Mouse (Mus musculus) T-helper 17 cell (primary cell): ENCODE measurements around the gene Il18.

ENCODE experiments used
- in situ Hi-C, 2 experiments: fragments of 300-600 bp; cut with MboI, MseI; formaldehyde crosslinking; loops; 1 replicate in 1 of 2; 2 replicates in 1 of 2; pipeline ENCODE4 v1.15.1; 2025; ENCODE audit warnings: high pct_unique_total_duplicates in 2 of 2

Gene Il18

DNA sequence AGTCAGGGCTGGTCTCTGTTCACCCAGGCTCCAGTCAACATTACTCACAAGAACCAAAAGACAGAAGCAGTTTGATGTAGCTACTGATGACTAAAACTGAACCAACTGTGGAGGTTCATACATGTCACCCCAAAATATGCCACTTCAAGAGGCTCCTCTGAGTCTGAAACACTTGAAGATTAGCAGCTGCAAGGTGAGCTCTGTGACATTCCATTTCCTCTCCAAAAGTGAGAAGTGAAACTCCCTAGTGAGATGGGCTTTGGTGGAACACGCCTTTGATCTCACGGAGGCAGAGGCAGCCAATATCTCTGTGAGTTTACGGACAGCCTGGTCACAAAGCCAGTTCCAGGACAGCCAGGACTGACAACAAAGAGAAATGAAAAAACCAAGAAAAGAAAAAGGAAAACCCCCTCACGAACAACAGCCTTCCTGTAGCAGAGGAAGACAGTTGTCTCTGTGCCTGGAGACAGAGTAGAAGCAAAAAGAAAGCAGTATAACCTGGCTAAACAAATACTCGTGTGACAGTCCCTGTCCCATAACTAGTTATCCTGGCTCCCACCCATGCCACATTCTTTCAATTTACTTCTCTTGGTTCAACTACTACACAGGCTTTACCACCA, 6.7 kb upstream of the Il18 start:
- in situ Hi-C loops = loop anchor here in 1 of 2 experiments (5.0 to 25.0 kb wide), 2 partner anchors 39 to 211 kb away; partner anchors contain the start of gene Rpl10-ps3

DNA sequence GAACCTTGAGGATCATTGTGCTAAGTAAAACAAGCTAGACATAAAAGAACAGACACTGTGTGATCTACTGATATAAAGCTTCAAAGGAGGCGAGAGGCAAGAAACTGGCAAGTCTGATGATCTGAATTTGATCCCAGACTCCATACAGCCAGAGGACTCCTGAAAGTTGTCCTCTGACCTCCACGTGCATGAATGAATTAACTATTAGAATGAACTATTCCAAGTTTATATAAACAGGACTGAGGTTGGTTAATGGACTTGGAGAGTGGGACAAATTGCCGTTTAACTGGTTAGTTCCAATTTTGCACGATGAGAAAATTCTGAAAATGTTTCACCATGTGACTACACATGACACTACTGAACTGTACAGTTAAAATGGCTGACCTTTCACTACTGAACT, 5.7 kb upstream of the Il18 start:
- in situ Hi-C loops = loop anchor here in 1 of 2 experiments (5.0 to 25.0 kb wide), 2 partner anchors 38 to 212 kb away; partner anchors contain the start of gene Rpl10-ps3

DNA sequence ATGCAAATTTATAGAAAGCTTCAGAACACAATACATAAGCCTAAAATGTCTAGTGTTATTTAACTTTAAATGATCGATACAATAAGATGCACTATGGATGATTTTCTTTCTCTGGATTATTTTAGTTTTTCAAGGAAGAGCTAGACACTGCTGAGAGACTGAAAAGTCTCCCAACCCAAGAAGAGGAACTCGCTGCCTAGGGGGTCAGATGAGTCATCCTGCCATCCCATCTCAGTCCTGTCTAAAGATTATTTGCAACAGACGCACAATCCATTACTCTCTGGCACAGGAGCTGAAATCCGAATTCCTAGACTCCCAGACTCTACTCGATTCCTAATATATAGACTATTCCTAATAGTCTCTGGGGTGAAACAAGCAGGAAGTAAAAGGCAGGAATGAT, 2.4 kb upstream of the Il18 start:
- in situ Hi-C loops = loop anchor here in 1 of 2 experiments (25.0 kb wide), 1 partner anchor 1740 kb away; no protein-coding TSS in a partner anchor

DNA sequence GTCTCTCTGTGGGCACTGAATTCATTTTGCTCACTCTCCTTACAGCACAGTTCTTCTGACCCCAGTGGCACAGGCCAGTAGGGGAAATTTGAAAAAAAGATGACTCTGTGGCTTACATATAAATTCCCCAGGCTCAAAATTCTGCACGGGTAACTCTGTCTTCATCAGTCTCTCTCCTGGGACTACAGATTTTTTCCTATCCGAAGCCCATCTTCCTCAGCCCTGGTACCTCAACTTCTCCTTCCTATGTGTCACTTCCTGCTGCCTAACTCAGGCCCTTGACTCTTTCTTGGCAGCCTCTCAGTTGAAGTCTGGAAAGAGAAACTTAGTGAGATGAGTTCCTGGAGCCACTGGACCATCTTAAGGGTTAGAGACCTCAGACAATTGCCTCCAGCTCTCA, 1.1 kb upstream of the Il18 start:
- in situ Hi-C loops = loop anchor here in 1 of 2 experiments (25.0 kb wide), 1 partner anchor 1741 kb away; no protein-coding TSS in a partner anchor

DNA sequence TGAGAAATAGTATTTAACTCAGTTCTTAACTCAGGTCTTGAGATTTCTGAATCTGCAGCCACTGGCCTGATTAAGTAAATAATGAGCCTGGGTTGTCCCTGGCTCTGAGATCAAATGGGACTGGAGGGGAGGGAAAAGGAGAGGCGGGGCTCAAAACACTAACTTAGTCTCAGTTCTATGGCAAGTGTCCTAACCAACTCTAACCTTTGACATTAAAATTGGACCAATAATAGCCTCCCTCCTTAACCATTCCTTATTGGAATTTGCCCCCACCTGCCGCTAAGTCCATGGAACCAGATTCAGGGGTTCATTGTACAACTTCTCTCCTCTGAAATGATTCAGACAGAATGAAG, 443 bp downstream of the Il18 start, which contains the start of gene Bco2:
Gene Bco2, minus strand, starts transcription at position 88 of the 353 bp plus-strand sequence.
- in situ Hi-C loops = loop anchor here in 1 of 2 experiments (25.0 kb wide), 1 partner anchor 1743 kb away; no protein-coding TSS in a partner anchor

DNA sequence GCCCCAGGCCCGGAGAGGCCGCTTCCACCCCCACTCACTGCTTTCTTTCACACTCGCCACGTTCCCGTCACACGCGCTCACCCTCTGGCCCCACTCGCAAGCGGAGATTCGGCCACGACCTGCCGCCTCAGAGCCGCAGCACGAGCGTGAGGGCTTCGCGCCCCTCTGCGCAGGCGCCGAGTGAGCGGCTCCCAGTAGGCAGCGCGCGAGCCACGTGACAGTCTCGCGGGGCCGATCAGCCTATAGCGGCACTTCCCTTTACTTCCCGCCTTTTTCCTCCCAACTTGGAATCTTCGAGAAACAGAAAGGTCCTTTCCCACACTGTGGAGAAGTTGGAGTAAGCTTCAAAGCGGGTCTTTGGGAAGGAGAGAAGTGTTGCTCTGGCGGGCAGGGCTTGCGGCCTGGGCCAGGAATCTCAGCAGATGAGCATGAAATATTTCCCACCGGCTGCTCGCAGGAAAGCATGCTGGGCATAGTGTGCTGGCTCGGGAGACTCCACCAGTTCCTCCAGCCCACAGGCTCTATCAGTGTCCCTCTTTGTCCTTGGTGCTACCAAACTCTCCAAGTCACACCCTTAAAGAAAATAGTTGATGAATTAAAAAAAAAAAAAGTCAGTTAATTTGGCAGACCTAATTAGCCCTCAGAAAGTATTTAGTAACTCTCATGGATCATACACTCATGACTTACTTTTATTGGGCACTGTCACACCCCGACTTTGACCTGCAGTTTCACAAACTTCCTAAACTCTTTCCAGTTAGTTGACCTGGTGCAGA, 6.7 kb downstream of the Il18 start, which contains the start of gene Tex12:
Gene Tex12, minus strand, starts transcription at position 181 of the 773 bp plus-strand sequence.
- in situ Hi-C loops = loop anchor here in 1 of 2 experiments (25.0 kb wide), 1 partner anchor 1749 kb away; no protein-coding TSS in a partner anchor

DNA sequence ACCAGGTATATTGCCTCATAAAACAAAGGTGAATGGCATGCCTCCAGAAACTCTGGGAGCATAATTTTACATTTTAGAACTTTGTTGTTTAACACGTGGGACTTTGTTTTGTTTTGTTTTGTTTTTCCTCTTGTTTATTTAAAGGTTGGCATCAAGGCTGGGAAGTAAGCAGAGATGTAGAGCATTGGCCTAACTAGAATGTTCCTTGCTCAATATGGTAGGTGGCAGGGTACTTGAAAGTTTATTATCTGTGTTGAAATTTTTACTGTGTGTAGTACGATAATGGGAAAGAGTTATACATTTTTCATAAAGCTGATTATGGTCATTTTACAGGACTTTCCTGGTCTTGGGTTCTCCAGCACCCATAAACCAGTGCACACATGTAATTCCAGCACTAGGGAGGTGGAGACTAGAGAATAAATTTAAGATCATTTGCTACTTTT, 7.3 kb downstream of the Il18 start:
- in situ Hi-C loops = loop anchor here in 1 of 2 experiments (25.0 kb wide), 1 partner anchor 1750 kb away; no protein-coding TSS in a partner anchor

DNA sequence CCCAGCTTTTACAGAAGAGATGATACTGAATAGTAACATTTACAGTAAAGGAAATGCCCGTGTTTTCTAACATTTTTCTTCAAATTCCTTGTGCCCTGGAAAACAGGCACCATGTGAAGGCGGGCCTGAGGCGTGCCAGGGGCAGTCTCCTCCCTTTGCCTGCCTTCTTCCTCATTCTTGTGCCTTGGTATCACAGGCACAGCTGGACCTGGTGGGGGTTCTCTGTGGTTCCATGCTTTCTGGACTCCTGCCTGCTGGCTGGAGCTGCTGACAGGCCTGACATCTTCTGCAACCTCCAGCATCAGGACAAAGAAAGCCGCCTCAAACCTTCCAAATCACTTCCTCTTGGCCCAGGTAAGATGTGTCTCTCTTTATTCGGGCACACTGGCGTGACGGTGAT, 10.5 kb downstream of the Il18 start:
- in situ Hi-C loops = loop anchor here in 1 of 2 experiments (25.0 kb wide), 1 partner anchor 1753 kb away; no protein-coding TSS in a partner anchor

DNA sequence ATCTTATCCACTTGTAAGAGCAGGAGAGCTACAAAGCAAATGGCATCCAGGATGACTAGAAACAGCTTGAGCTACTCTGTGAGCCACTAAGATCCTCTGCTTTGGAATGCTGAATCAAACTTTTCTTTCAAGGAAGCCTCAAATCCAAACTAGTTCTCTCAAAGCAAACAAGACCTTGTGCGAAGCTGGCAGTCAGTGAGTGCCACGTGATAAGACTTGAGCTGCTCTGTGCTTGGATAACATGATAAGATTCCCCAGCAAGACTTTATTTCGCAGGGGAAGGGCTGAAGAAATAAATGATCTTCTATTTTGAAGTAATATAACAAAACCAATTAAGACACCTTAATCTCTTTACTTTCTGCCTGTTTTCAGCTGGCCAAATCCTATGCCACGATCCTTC, 11.3 kb downstream of the Il18 start:
- in situ Hi-C loops = loop anchor here in 1 of 2 experiments (25.0 kb wide), 1 partner anchor 1754 kb away; no protein-coding TSS in a partner anchor

DNA sequence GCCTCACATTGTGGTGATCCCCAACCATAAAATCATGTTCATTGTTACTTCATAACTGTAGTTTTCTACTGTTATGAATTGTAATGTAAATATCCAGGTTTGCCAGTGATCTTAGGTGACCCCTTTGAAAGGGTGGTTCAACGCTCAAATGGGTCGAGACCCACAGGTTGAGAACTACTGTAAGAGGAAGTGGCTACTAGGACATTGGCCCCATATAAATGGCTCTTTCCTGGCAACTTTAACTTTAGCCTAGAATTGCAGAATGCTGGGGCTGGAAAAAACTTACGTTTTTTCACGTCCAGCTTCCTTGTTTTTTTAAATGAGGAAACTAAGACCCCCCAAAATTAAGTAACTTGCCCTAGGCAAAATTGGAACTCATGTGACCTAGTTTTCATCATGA, 12.7 kb downstream of the Il18 start:
- in situ Hi-C loops = loop anchor here in 1 of 2 experiments (25.0 kb wide), 1 partner anchor 1755 kb away; no protein-coding TSS in a partner anchor

DNA sequence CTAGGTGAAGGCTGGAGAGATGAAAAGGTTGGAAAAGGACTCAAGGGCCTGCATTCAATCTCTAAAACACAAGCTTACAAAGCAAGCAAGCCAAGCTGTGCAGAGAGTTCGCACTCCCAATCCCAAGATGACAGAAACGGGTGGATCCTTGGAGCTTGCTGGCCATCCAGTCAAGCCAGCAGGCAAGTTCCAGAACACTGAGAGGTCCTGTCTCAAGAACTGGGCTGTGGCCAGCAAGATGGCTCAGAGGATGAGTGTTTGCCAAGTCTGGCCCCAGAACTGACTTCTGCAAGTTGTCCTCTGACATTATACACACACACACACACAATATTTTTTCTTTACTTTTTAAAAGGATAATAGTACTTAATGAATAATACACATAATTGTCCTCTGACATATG, 13.3 kb downstream of the Il18 start:
- in situ Hi-C loops = loop anchor here in 1 of 2 experiments (25.0 kb wide), 1 partner anchor 1756 kb away; no protein-coding TSS in a partner anchor

DNA sequence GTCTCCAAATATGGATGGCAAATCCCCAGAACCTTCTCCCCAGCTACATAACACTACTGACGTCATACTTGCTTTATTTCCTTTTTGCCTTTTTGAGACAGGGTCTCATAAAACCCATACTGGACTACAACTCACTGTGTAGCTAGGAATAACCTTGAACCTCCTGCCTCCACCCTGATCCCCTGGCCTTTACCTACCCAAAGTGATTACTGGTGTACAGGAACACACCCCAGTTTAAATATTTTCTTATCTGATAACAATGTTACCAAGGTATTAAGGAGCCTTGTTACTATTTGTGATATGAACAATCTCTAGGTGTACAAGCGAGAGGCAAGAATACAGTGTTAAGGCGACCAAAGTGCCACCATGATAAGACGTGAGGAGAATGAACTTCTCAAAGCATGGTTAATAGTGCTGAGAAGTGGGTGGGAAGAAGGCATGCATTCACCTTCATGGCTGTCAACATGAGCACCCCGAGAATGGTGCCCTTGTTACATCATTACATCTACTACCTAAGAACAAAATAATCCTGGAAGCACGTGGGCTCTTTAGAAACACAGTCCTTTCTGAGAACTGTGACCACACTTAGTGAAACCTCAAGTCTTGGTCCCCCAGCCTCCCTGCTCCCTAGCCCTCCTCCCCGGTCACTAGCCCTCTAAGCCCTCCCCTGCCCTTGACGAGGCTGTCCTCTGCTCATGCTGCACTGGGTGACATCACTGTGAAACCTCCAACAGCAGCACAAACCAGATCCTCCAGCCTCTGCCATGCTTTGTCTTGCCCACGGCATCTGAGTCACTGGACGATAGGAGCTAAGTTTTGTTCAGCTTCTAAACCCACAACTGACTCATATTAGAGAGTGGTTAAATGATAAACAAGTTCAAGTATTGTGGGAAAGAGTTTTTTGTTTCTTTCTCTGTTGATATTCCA, 15.2 kb downstream of the Il18 start:
- in situ Hi-C loops = loop anchor here in 1 of 2 experiments (10.0 to 25.0 kb wide), 2 partner anchors 1325 to 1758 kb away; no protein-coding TSS in a partner anchor

DNA sequence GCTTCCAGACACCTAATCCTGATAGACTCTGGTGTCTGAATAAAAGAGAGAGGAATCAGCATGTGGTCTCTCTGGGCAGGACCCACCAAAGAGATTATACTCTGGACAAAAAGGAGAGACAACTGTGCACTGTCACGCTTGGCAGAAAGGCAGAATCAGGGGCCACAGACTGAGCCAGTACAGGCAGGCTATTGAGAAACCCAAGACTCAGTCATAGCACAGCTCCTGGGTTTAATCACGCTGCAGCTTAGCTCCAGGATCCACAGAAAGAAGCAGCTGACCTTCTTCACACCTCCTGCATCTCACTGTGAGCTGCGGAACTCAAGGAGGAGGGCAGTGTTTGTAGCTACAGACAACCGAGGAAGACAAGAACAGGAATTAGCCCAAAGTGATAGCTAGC, 25.7 kb downstream of the Il18 start:
- in situ Hi-C loops = loop anchor here in 1 of 2 experiments (10.0 to 25.0 kb wide), 3 partner anchors 326 to 1324 kb away; partner anchors contain the start of gene Ttc12

DNA sequence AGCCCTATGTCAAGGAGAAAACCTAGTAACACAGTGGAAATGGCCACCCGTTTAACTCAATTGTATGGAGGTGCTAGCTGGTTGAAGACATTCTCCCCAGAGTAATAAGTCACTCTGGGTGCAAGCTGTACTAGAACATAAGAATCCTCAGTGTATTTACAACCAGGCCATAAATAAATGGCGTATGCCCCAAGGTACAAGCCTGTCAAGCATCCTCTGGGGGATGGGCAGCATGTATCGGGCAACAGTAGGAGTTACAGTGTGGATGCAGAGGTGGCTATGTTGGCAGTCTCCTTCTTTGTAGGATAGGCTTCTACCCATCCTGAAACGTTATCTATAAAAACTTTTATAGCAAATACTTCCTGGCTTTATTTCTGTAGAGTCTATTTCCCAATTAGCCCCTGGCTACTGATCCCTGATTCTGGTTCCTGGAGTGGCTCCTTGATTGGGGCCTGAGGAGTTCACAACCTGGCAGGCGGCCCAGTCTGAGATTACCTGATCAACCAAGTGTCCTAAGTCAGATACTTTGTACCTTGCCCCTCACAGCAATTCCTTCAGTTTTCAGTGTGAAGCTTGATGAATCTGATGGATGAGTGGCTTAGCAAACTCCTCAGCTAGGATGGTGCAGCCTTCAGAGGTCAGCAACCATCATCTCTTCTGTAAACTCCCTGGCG, 30.7 kb downstream of the Il18 start:
- in situ Hi-C loops = loop anchor here (5.0 to 25.0 kb wide), 4 partner anchors 38 to 1320 kb away; partner anchors contain the start of gene Ttc12 (in 1 of the 2)

DNA sequence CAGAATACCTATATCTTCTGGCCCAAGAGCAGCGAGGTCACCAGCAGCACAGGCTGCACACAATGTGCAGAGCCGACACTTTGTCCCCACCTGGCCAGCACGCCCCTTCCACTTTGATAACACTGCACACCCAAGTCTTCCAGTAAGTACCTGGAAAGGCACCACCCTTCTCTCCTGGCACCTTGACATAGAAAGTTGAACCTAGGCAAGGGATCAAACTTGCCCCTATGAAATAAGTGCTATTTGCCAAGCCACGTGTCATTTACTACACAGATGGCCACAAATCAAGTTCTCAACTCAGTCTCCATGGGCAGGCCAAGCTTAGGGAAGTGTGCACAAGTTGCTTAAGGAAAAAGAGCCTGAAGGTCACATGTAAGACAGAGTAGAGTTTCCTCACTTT, 32.3 kb downstream of the Il18 start:
- in situ Hi-C loops = loop anchor here (5.0 to 25.0 kb wide), 4 partner anchors 40 to 1318 kb away; partner anchors contain the start of gene Ttc12 (in 1 of the 2)

DNA sequence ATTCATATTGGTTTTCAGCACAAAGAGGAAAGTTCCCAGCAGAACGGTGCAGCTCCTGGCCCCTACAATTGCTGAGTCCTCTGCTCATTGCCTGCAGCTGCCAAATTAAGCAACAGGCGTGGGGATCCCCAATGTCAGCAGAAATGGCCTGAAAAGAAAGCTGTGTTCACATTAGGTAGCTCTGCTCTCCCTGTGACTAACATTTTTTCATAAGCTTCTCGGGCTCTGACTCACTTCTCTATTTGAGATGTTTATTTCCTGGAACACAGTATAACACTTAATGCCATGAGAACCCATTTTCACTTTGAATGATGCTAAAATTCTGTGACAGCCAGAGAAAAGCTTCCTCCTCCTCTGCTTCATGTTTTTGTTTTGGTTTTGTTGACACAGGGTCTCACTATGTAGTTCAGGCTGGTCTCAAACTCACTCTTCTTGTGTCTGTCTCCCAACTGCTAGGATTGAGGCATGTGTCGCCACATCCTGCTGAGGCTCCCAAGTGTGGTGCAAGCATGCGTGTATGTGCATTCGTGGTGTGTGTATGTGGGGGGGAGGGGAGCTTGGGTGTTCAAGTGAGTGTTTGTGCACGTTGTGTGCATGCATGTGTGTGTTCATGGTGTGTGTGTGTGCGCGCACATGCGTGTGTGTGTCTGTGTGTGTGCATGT, 36.4 kb downstream of the Il18 start:
- in situ Hi-C loops = loop anchor here in 1 of 2 experiments (25.0 kb wide), 1 partner anchor 1104 kb away; the partner anchor contains the start of gene Ttc12

DNA sequence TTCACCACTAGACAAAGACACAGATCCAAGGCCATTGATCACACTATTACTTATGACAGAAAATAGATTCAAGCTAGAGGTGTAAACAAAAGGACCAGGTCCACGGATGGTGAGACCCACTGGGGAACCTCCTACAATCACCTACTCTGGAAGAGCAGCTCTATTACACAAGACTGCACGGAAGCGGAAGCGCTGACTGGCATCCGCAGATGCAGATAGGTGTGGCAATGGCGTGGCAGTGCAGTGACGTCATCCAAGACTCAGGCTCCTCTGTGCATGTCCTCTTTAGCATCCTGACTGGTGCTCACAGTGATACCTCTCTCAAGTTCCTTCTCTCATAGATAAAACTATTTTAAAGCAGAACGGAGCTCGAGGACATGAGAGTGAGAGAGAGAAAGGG, 38.3 kb downstream of the Il18 start:
- in situ Hi-C loops = loop anchor here in 1 of 2 experiments (25.0 kb wide), 1 partner anchor 1106 kb away; the partner anchor contains the start of gene Ttc12

DNA sequence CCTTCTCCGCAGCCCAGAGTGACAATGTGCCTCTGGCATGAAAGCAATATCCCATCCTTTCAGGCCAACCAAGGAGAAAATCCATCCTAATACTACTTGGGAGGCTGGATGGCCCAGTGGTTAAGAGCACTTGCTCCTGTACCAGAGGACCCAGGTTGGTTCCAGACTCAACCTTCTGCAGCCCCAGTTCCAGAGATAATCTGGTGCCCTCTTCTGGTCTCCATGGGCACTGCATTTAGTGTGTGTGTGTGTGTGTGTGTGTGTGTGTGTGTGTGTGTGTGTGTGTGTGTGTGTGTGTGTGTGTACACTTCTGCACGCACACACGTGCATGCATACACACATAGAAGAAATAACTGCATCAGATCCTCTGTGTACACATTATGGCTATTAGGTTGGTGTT, 38.9 kb downstream of the Il18 start:
- in situ Hi-C loops = loop anchor here in 1 of 2 experiments (25.0 kb wide), 1 partner anchor 1106 kb away; the partner anchor contains the start of gene Ttc12
